ENCODE assay signal across 16 mouse cellular contexts in the genomic region with DNA sequence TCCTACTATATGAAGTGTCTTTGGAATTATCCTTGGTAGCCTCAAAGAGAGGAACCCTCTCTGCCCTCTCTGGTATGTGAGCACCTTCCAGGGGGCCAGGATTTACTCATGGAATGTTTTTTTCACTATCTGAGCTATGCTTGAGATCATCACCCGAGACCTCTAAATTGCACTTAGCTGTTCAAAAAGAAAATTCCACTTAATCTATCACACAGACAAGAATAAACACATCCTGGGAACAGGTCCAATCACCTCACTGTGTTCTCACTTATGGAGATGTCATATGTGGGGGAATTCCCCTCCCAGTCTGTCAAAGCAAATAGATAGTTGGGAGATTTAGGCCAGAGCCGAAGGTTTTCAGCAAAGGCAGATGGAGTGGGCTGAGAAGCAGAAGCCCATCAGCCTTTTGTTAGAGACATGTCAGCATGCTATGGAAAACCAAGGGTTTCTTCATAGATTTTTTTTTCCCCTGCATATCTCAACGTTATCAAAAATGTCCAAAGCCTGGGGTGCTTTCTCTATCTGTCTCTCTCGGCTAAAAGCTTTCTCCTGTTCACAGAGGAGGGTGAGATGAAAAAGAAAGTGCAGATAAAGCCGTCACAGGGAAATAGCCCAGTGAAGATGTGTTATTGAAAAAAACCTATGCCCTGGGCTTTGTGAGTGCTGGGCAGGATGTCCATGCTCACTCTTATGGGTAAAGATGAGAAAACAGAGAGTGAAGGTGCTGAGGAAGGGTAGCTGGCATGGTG.
DNase-seq lines count a peak whose midpoint lies in the region; ATAC-seq and TF ChIP-seq lines count a peak whose summit lies in the region.
"Had no signal": no experiment of that assay in that cellular context is flagged by ENCODE, and none has a peak within 500 bp of the region (broad histone marks: within the 10 kb centered on the region; RNA-seq: fewer than 3 reads in every experiment).

No protein-coding gene starts in this region.

- no peak overlapping the region for H3K27ac ChIP-seq in forebrain, postnatal 0 days (ENCODE audit: low read depth, low read length)
- no peak overlapping the region for H3K27ac ChIP-seq in forebrain, embryonic 15.5 days (replicated peaks)
- no peak overlapping the region for H3K27ac ChIP-seq in kidney, adult 2 months (ENCODE audit: insufficient read depth, low read depth, low read length)
- no peak overlapping the region for H3K27ac ChIP-seq in kidney, embryonic 15.5 days
- H3K27ac ChIP-seq: liver, embryonic 15.5 days had no signal

- H3K9me3 ChIP-seq in forebrain, postnatal 0 days (ENCODE audit: low read length): no peaks in the 10 kb centered on the region
- no peaks in the 10 kb centered on the region for H3K9me3 ChIP-seq in forebrain, embryonic 15.5 days
- H3K9me3 ChIP-seq in kidney, embryonic 15.5 days (replicated peaks): no peaks in the 10 kb centered on the region
- H3K9me3 ChIP-seq: G1E; liver, embryonic 15.5 days had no signal

- ATAC-seq in forebrain, postnatal 0 days: peak; percentile 48
- no peak for ATAC-seq in forebrain, embryonic 15.5 days (replicated peaks)
- ATAC-seq in kidney, embryonic 15.5 days (replicated peaks; ENCODE audit: low FRiP score): no peak
- no peak; the same call in 1 of the 2 replicates for ATAC-seq in frontal cortex, adult (ENCODE audit: low TSS enrichment)

- TF ChIP-seq POLR2A in kidney, adult 2 months (IDR thresholded peaks at IDR 0.05; ENCODE audit: low read depth, low read length): no peak

- H3K4me2 ChIP-seq in forebrain, postnatal 0 days (ENCODE audit: low read depth): no peak overlapping the region
- no peak overlapping the region for H3K4me2 ChIP-seq in forebrain, embryonic 15.5 days (replicated peaks)
- no peak overlapping the region for H3K4me2 ChIP-seq in kidney, embryonic 15.5 days
- H3K4me2 ChIP-seq: liver, embryonic 15.5 days; midbrain, embryonic 11.5 days had no signal

- H3K4me1 ChIP-seq in forebrain, postnatal 0 days (ENCODE audit: insufficient read depth): no peaks in the 10 kb centered on the region
- H3K4me1 ChIP-seq in forebrain, embryonic 15.5 days: peaks cover 2% of the 10 kb centered on the region; the same call in 1 of the 2 replicates
- no peaks in the 10 kb centered on the region for H3K4me1 ChIP-seq in kidney, adult 2 months (ENCODE audit: control insufficient read depth, insufficient read depth, low read length)
- 0 out of 2 replicates have a peak, but pooled peaks cover 2% of the 10 kb centered on the region for H3K4me1 ChIP-seq in kidney, embryonic 15.5 days
- H3K4me1 ChIP-seq: liver, embryonic 15.5 days had no signal

- H3K27me3 ChIP-seq in forebrain, postnatal 0 days (ENCODE audit: insufficient read depth, low read length): no peaks in the 10 kb centered on the region
- no peaks in the 10 kb centered on the region for H3K27me3 ChIP-seq in forebrain, embryonic 15.5 days
- no peaks in the 10 kb centered on the region for H3K27me3 ChIP-seq in kidney, adult 2 months (replicated peaks; ENCODE audit: control insufficient read depth, insufficient read depth, low read length)
- no peaks in the 10 kb centered on the region for H3K27me3 ChIP-seq in kidney, embryonic 15.5 days
- H3K27me3 ChIP-seq: liver, embryonic 15.5 days had no signal

- no peak overlapping the region for H3K9ac ChIP-seq in forebrain, postnatal 0 days
- H3K9ac ChIP-seq in forebrain, embryonic 15.5 days (replicated peaks): no peak overlapping the region
- H3K9ac ChIP-seq in kidney, embryonic 15.5 days: no peak overlapping the region
- H3K9ac ChIP-seq: liver, embryonic 15.5 days had no signal

- no peak overlapping the region for H3K4me3 ChIP-seq in forebrain, postnatal 0 days (ENCODE audit: low read depth, low read length)
- H3K4me3 ChIP-seq in forebrain, embryonic 15.5 days: no peak overlapping the region
- H3K4me3 ChIP-seq in kidney, adult 2 months (ENCODE audit: insufficient read depth, low read depth, low read length): no peak overlapping the region
- no peak overlapping the region for H3K4me3 ChIP-seq in kidney, embryonic 15.5 days (replicated peaks)
- H3K4me3 ChIP-seq: liver, embryonic 15.5 days had no signal

- WGBS in forebrain, postnatal 0 days: 61% methylated on average over 5 of the region's 5 CpGs
- WGBS in forebrain, embryonic 15.5 days: 76% methylated on average over 5 of the region's 5 CpGs
- WGBS in kidney, adult 2 months: 79% methylated on average over 5 of the region's 5 CpGs
- WGBS in kidney, embryonic 15.5 days: 72% methylated on average over 5 of the region's 5 CpGs

- no peaks in the 10 kb centered on the region for H3K36me3 ChIP-seq in forebrain, postnatal 0 days (ENCODE audit: insufficient read depth)
- H3K36me3 ChIP-seq in forebrain, embryonic 15.5 days: no peaks in the 10 kb centered on the region
- no peaks in the 10 kb centered on the region for H3K36me3 ChIP-seq in kidney, adult 2 months (ENCODE audit: control insufficient read depth, insufficient read depth, low read length)
- peaks cover 21% of the 10 kb centered on the region for H3K36me3 ChIP-seq in kidney, embryonic 15.5 days
- H3K36me3 ChIP-seq: G1E; liver, embryonic 15.5 days had no signal

- TF ChIP-seq CTCF in forebrain, postnatal 0 days (IDR thresholded peaks at IDR 0.05; ENCODE audit: low read depth): no peak
- no peak for TF ChIP-seq CTCF in kidney, adult 2 months (conservative IDR thresholded peaks at IDR 0.05; ENCODE audit: insufficient read depth, insufficient read length, low read depth, low read length)

- DNase-seq in forebrain, postnatal 0 days: no peak
- peak; percentile 17 for DNase-seq in kidney, adult 2 months
- DNase-seq in NIH3T3 (ENCODE audit: low read depth): peak; percentile 17
- DNase-seq in lung, postnatal 10 days: peak; percentile 44
- DNase-seq in layer of hippocampus, adult 11-12 months (ENCODE audit: low spot score): no peak
- DNase-seq: adrenal gland, postnatal 36 days; kidney, postnatal 4 days; right cerebral cortex, adult 18-20 months; spleen, adult 18-20 months; thymus, adult 2 months had no signal

Comparison
In these comparisons a context has a peak if more than half of its experiments do, and no peak if none do; other contexts are left out.
1. DNase-seq: peak in kidney, adult 2 months (single experiment), NIH3T3 (single experiment) and lung, postnatal 10 days (single experiment); none in forebrain, postnatal 0 days (single experiment) and layer of hippocampus, adult 11-12 months (single experiment).